Mouse (Mus musculus) myocyte (in vitro differentiated cells): ENCODE results near the gene Tubgcp2.

ENCODE experiments used
- CEBPB ChIP-seq: IDR thresholded peaks from 2 replicates; pipeline ENCODE4 v1.6.1; 2011; ENCODE audit warnings: mild to moderate bottlenecking, moderate library complexity; ENCODE audit not compliant: poor library complexity, insufficient read depth, severe bottlenecking
- E2F4 ChIP-seq: IDR thresholded peaks from one replicate; pipeline ENCODE4 v1.6.1; 2011; ENCODE audit warnings: mild to moderate bottlenecking, control low read depth, moderate library complexity; ENCODE audit not compliant: insufficient read depth
- MAX ChIP-seq: IDR thresholded peaks from one replicate; pipeline ENCODE4 v1.6.1; 2011; ENCODE audit warnings: low read depth, mild to moderate bottlenecking, control low read depth
- MYOD1 ChIP-seq, 3 experiments: IDR thresholded peaks; one replicate each; pipeline ENCODE4 v1.6.1; 2011; ENCODE audit warnings: control low read depth in 2 of 3, low read depth in 2 of 3, mild to moderate bottlenecking in 2 of 3, moderate library complexity in 1 of 3; ENCODE audit not compliant: insufficient read length in 2 of 3, control insufficient read depth in 1 of 3
- POLR2A ChIP-seq: IDR thresholded peaks from one replicate; pipeline ENCODE4 v1.6.1; 2011; ENCODE audit warnings: low read depth, mild to moderate bottlenecking, control low read depth, moderate library complexity; ENCODE audit not compliant: insufficient read length
- POLR2AphosphoS2 ChIP-seq: IDR thresholded peaks from one replicate; pipeline ENCODE4 v1.6.1; 2011; ENCODE audit warnings: low read depth, control low read depth; ENCODE audit not compliant: insufficient read length

- no peak for TF ChIP-seq MYOD1 (IDR thresholded peaks at IDR 0.05; ENCODE audit: control insufficient read depth in 1 of 3, insufficient read length in 2 of 3, low read depth in 2 of 3)
- no peak for TF ChIP-seq E2F4
- TF ChIP-seq POLR2A = no peak
- no peak for TF ChIP-seq CEBPB
- no peak for TF ChIP-seq MAX
- no peak for TF ChIP-seq POLR2AphosphoS2
Measured at GRCm38 (mm10) chr7:139971436-139971835, 65.0 kb downstream of the Tubgcp2 start.
